ENCODE assay signal across 19 mouse cellular contexts in genomic region chr7:116115991-116116390, GRCm38 (mm10). TPM values are rescaled to one million over a fixed set of nuclear protein-coding genes. Genes with fewer than 3 reads are reported as not detected.
DNase-seq lines count a peak whose midpoint lies in the region; ATAC-seq lines count a peak whose summit lies in the region.
"Had no signal": no experiment of that assay in that cellular context is flagged by ENCODE, and none has a peak within 500 bp of the region (broad histone marks: within the 10 kb centered on the region; RNA-seq: fewer than 3 reads in every experiment).

No protein-coding gene starts in this region.

- H3K4me3 ChIP-seq in forebrain, embryonic 11.5 days (ENCODE audit: low read depth, low read length) = no peak overlapping the region
- H3K4me3 ChIP-seq: embryonic facial prominence, embryonic 13.5 days; forebrain, embryonic 13.5 days; heart, embryonic 13.5 days; hindbrain, embryonic 15.5 days had no signal

- no peaks in the 10 kb centered on the region for H3K27me3 ChIP-seq in forebrain, embryonic 11.5 days (ENCODE audit: control insufficient read depth, insufficient read depth, low read length)
- H3K27me3 ChIP-seq: embryonic facial prominence, embryonic 13.5 days; forebrain, embryonic 13.5 days; heart, embryonic 13.5 days; hindbrain, embryonic 15.5 days had no signal

- H3K9ac ChIP-seq in forebrain, embryonic 11.5 days (ENCODE audit: low read length) = no peak overlapping the region
- H3K9ac ChIP-seq: embryonic facial prominence, embryonic 13.5 days; forebrain, embryonic 13.5 days; forebrain, postnatal 0 days; heart, embryonic 13.5 days; hindbrain, embryonic 15.5 days had no signal

- ATAC-seq in megakaryocyte-erythroid progenitor cell, adult 5-6 weeks (replicated peaks; ENCODE audit: low FRiP score, low TSS enrichment, poor library complexity, severe bottlenecking) = no peak
- ATAC-seq in forebrain, embryonic 11.5 days (replicated peaks; ENCODE audit: low FRiP score) = no peak
- ATAC-seq: activated CD4-positive, CD25-positive, alpha-beta regulatory T cell, adult 4 months; forebrain, embryonic 13.5 days; forebrain, postnatal 0 days; intestine, embryonic 16.5 days had no signal

- H3K4me1 ChIP-seq in forebrain, embryonic 11.5 days (replicated peaks; ENCODE audit: control insufficient read depth, insufficient read depth, low read length) = no peaks in the 10 kb centered on the region
- H3K4me1 ChIP-seq: embryonic facial prominence, embryonic 13.5 days; heart, embryonic 13.5 days; hindbrain, embryonic 15.5 days had no signal

- WGBS in forebrain, embryonic 11.5 days = 80% methylated on average over 2 of the region's 2 CpGs

- peak; percentile 81 to 88 for DNase-seq in adrenal gland, adult (ENCODE audit: inconsistent age in 2 of 2, low spot score in 1 of 2)
- DNase-seq in adrenal gland, postnatal 4 days (ENCODE audit: low spot score in 2 of 2) = no peak
- peak; percentile 59 for DNase-seq in 416B (ENCODE audit: low read depth)
- peak; percentile 78 for DNase-seq in adrenal gland, adult 8-10 months
- DNase-seq in adrenal gland, postnatal 36 days = peak; percentile 71 to 75
- no peak for DNase-seq in forebrain, embryonic 11.5 days (ENCODE audit: low spot score)
- DNase-seq: cerebellum, adult 11-12 months; cerebellum, adult 9-10 months; cerebellum, postnatal 25 days; forebrain, postnatal 0 days; gastrocnemius, postnatal 14 days; heart, postnatal 36 days had no signal

- H3K9me3 ChIP-seq in forebrain, embryonic 11.5 days (ENCODE audit: control insufficient read depth, low read length) = no peaks in the 10 kb centered on the region
- H3K9me3 ChIP-seq: embryonic facial prominence, embryonic 13.5 days; forebrain, embryonic 13.5 days; heart, embryonic 13.5 days; hindbrain, embryonic 15.5 days had no signal

- H3K4me2 ChIP-seq in forebrain, embryonic 11.5 days (ENCODE audit: low read depth, low read length, severe bottlenecking) = no peak overlapping the region
- H3K4me2 ChIP-seq: embryonic facial prominence, embryonic 13.5 days; forebrain, embryonic 13.5 days; heart, embryonic 13.5 days; hindbrain, embryonic 15.5 days had no signal

- H3K27ac ChIP-seq in forebrain, embryonic 11.5 days (ENCODE audit: low read depth, low read length) = no peak overlapping the region
- H3K27ac ChIP-seq: embryonic facial prominence, embryonic 13.5 days; forebrain, embryonic 13.5 days; heart, embryonic 13.5 days; hindbrain, embryonic 15.5 days had no signal

- no peaks in the 10 kb centered on the region for H3K36me3 ChIP-seq in forebrain, embryonic 11.5 days (ENCODE audit: control insufficient read depth, insufficient read depth, low read length)
- H3K36me3 ChIP-seq: embryonic facial prominence, embryonic 13.5 days; heart, embryonic 13.5 days; hindbrain, embryonic 15.5 days had no signal

RNA-seq across cellular contexts. Expression of gene Gm4353, which starts 31.6 kb away (rescaled TPM):
- 1 to 10 TPM; 2.4 to 2.5 TPM for total RNA-seq in adrenal gland, postnatal 4 days (2021)
- 1 to 10 TPM; 3.4 to 7.7 (median 5.0) TPM for total RNA-seq in adrenal gland, adult 8-10 months (2022)
- 1 to 10 TPM; 4.2 to 5.4 TPM for total RNA-seq in adrenal gland, postnatal 36 days (2021)
- total RNA-seq in megakaryocyte-erythroid progenitor cell, adult 5-6 weeks (2014; fragmentation: Nextera tagmentation) = 2.1 TPM in 1 of 2 replicates, not detected in the other
- total RNA-seq in megakaryocyte-erythroid progenitor cell, adult 5-6 weeks (2017) = 1.3 and 4.0 TPM in 2 replicates
- 0.56 and 0.91 TPM in 2 replicates for polyA plus RNA-seq in forebrain, embryonic 11.5 days (2014; fragmentation: Nextera tagmentation; extraction: Ambion mirVana)

Comparison
In these comparisons a context has a peak if more than half of its experiments do, and no peak if none do; other contexts are left out.
1. DNase-seq: peak in adrenal gland, adult (2 of 2), 416B (single experiment), adrenal gland, adult 8-10 months (single experiment) and adrenal gland, postnatal 36 days (2 of 2); none in adrenal gland, postnatal 4 days (0 of 2) and forebrain, embryonic 11.5 days (single experiment).